Mouse (Mus musculus): ENCODE data around the gene Hoxc12. TPM values are rescaled to one million over a fixed set of nuclear protein-coding genes. Genes with fewer than 3 reads are reported as not detected.

The Hoxc12 gene
- polyA plus RNA-seq, 1 experiment from 2014 or later, result 3.9 TPM

DNA sequence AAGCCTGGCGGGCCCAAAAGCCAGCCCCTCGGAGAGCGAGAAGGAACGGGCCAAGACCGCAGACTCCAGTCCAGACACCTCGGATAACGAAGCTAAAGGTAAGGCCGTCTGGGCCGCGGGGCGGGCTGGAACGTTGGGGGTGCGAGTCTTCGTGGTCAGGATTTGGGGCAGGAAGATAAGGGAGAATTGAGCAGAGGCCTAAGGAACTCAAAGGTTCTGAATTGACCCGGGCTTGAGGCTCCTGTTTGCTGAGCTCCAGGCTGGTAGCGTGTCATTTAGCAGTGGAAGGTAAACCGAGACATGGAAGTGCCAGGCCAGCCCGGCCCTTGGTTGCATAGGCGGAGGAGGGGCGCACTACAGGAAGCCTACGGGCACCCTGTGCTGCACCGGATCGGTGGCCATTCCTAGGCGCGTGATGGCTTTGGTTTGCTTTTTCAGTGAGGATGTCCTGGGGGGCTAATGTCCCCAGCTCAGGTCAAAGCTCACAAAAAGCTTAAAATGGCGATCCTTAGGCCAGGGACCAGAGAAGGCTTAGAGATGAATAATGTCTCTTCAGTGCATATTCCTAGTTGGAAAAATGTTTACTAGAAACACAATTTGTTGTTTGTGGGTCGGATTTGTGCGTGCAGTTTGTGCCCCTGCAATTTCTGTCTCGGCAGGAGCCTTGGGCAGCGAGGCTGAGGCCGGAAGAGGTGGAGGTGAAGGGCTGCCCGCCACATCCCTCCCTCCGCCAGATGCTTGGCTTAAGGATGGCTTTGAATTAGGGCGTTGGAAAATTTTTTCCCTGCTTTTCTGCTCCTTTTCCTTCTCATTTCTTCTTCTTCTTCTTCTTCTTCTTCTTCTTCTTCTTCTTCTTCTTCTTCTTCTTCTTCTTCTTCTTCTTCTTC, 31.2 kb downstream of the Hoxc12 start:
- peaks cover 20% of the 10 kb centered on the region for H3K4me1 ChIP-seq
- 0 out of 2 replicates have a peak overlapping the region, but pooled peaks have one; percentile 51 for H3K27ac ChIP-seq
- no peak overlapping the region for H3K9ac ChIP-seq
- H3K4me3 ChIP-seq, result peak overlapping the region; percentile 37
- peak overlapping the region; percentile 48 for H3K4me2 ChIP-seq
- H3K27me3 ChIP-seq, result peaks cover 94% of the 10 kb centered on the region
- 7% methylated on average over 34 of the region's 34 CpGs for WGBS
- H3K9me3 ChIP-seq, result no peaks in the 10 kb centered on the region
- no peaks in the 10 kb centered on the region for H3K36me3 ChIP-seq
- no peak for ATAC-seq (ENCODE audit: insufficient number of reproducible peaks, low FRiP score, low TSS enrichment, low read depth)

GRCm38 (mm10) chr15:102969296-102969695, 32.7 kb downstream of the Hoxc12 start:
- no peak overlapping the region for H3K4me2 ChIP-seq
- H3K9ac ChIP-seq, result no peak overlapping the region
- H3K27me3 ChIP-seq, result peaks cover 96% of the 10 kb centered on the region
- H3K36me3 ChIP-seq, result no peaks in the 10 kb centered on the region
- ATAC-seq (ENCODE audit: insufficient number of reproducible peaks, low FRiP score, low TSS enrichment, low read depth), result no peak
- 26% methylated on average over 1 of the region's 1 CpGs for WGBS
- no peak overlapping the region for H3K27ac ChIP-seq
- H3K4me3 ChIP-seq, result no peak overlapping the region
- peaks cover 19% of the 10 kb centered on the region for H3K4me1 ChIP-seq
- H3K9me3 ChIP-seq, result no peaks in the 10 kb centered on the region

GRCm38 (mm10) chr15:102970740-102971139, 34.2 kb downstream of the Hoxc12 start:
- H3K27ac ChIP-seq, result no peak overlapping the region
- no peaks in the 10 kb centered on the region for H3K9me3 ChIP-seq
- ATAC-seq (ENCODE audit: insufficient number of reproducible peaks, low FRiP score, low TSS enrichment, low read depth), result no peak
- WGBS, result 4% methylated on average over 12 of the region's 12 CpGs
- H3K36me3 ChIP-seq, result no peaks in the 10 kb centered on the region
- peaks cover 93% of the 10 kb centered on the region for H3K27me3 ChIP-seq
- H3K9ac ChIP-seq, result no peak overlapping the region
- no peak overlapping the region for H3K4me2 ChIP-seq
- H3K4me1 ChIP-seq, result peaks cover 20% of the 10 kb centered on the region
- no peak overlapping the region for H3K4me3 ChIP-seq

GRCm38 (mm10) chr15:102972254-102972653, 35.7 kb downstream of the Hoxc12 start:
- ATAC-seq (ENCODE audit: insufficient number of reproducible peaks, low FRiP score, low TSS enrichment, low read depth), result no peak
- H3K4me2 ChIP-seq, result peak overlapping the region; percentile 29; the same call in 1 of the 2 replicates
- H3K4me1 ChIP-seq, result peaks cover 19% of the 10 kb centered on the region
- H3K27ac ChIP-seq, result no peak overlapping the region; the same call in 1 of the 2 replicates
- no peak overlapping the region for H3K9ac ChIP-seq
- H3K4me3 ChIP-seq, result peak overlapping the region; percentile 17
- peaks cover 93% of the 10 kb centered on the region for H3K27me3 ChIP-seq
- WGBS, result 6% methylated on average over 21 of the region's 21 CpGs
- H3K36me3 ChIP-seq, result no peaks in the 10 kb centered on the region
- no peaks in the 10 kb centered on the region for H3K9me3 ChIP-seq

DNA sequence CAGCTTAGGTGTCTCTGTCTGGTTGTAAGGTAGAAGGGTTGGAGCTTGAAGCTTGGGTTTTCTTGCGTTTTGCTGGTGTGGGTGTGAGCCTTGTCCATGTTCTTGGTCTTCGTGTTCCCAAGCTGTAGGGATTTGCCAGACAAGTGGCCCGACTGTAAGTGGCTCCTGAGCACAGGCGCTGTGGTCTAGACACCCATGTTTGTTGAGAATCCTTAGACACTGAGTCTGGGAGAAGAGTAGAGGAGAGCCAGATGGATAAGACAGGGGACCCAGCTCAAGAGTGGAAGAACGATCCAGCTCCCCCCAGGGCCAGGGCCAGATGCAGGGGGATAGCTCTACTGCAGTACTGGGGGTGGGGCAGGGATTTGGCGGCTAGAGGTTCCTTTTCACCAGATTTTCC, 36.2 kb downstream of the Hoxc12 start:
- ATAC-seq (ENCODE audit: insufficient number of reproducible peaks, low FRiP score, low TSS enrichment, low read depth), result no peak
- Histone ChIP-seq H3K4me3 (peak overlapping the region; percentile 17; the same call in 1 of the 2 replicates), H3K9me3 (no peaks in the 10 kb centered on the region), H3K36me3 (no peaks in the 10 kb centered on the region), H3K4me2 (peak overlapping the region; percentile 29; the same call in 1 of the 2 replicates), H3K27me3 (peaks cover 93% of the 10 kb centered on the region), H3K9ac (no peak overlapping the region), H3K27ac (no peak overlapping the region), H3K4me1 (peaks cover 22% of the 10 kb centered on the region)
- 11% methylated on average over 6 of the region's 6 CpGs for WGBS

GRCm38 (mm10) chr15:102975034-102975433, 38.5 kb downstream of the Hoxc12 start:
- Histone ChIP-seq H3K27me3 (peaks cover 97% of the 10 kb centered on the region), H3K9ac (no peak overlapping the region), H3K4me1 (peaks cover 22% of the 10 kb centered on the region), H3K4me3 (no peak overlapping the region), H3K27ac (no peak overlapping the region), H3K4me2 (peak overlapping the region; percentile 39; the same call in 1 of the 2 replicates), H3K9me3 (no peaks in the 10 kb centered on the region), H3K36me3 (no peaks in the 10 kb centered on the region)
- ATAC-seq (ENCODE audit: insufficient number of reproducible peaks, low FRiP score, low TSS enrichment, low read depth), result no peak
- WGBS, result 13% methylated on average over 7 of the region's 7 CpGs

- ATAC-seq (ENCODE audit: insufficient number of reproducible peaks, low FRiP score, low TSS enrichment, low read depth), result no peak
- 4% methylated on average over 21 of the region's 21 CpGs for WGBS
- no peaks in the 10 kb centered on the region for H3K36me3 ChIP-seq
- peaks cover 25% of the 10 kb centered on the region for H3K4me1 ChIP-seq
- peak overlapping the region; percentile 39 for H3K4me2 ChIP-seq
- H3K4me3 ChIP-seq, result peak overlapping the region; percentile 28
- H3K9ac ChIP-seq, result no peak overlapping the region
- H3K27me3 ChIP-seq, result peaks cover 97% of the 10 kb centered on the region
- no peaks in the 10 kb centered on the region for H3K9me3 ChIP-seq
- H3K27ac ChIP-seq, result no peak overlapping the region
Measured at GRCm38 (mm10) chr15:102975688-102976111, 39.1 kb downstream of the Hoxc12 start.

DNA sequence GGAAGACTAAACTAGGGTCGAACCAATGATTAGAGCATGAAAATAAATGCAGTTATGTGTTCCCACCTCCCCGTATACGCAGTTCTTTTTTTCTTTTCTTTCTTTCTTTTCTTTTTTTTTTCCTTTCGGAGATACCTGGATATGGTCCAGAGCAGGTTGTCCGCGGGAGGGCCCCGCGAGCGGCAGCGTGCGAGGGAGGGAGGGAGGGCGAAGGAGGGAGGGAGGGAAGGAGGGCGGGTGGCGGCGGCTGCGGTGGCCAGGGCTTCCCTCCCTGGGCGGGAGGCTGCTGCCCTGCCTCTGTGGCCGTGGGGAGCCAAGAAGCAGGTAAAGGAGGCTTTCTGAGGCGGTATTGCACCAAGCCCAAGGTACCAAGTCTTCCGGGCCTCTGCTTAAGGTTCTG, 39.6 kb downstream of the Hoxc12 start, which contains the start of gene Hoxc9:
Gene Hoxc9 (plus strand): TSS at position 269 of the 400 bp plus-strand sequence.
- no peak within 1 kb of the TSS for H3K9ac ChIP-seq
- H3K27ac ChIP-seq, result peak within 1 kb of the TSS; percentile 29; the same call in 1 of the 2 replicates
- H3K27me3 ChIP-seq, result peaks cover 97% of the 10 kb centered on the region
- peaks cover 29% of the 10 kb centered on the region for H3K4me1 ChIP-seq
- WGBS, result 5% methylated on average over 20 of the region's 20 CpGs
- H3K4me2 ChIP-seq, result peak within 1 kb of the TSS; percentile 39
- H3K9me3 ChIP-seq, result no peaks in the 10 kb centered on the region
- ATAC-seq (ENCODE audit: insufficient number of reproducible peaks, low FRiP score, low TSS enrichment, low read depth), result no peak
- no peaks in the 10 kb centered on the region for H3K36me3 ChIP-seq
- H3K4me3 ChIP-seq, result peak within 1 kb of the TSS; percentile 28

- peak overlapping the region; percentile 39 for H3K4me2 ChIP-seq
- no peaks in the 10 kb centered on the region for H3K9me3 ChIP-seq
- no peak overlapping the region for H3K9ac ChIP-seq
- 4% methylated on average over 37 of the region's 37 CpGs for WGBS
- no peak for ATAC-seq (ENCODE audit: insufficient number of reproducible peaks, low FRiP score, low TSS enrichment, low read depth)
- peaks cover 35% of the 10 kb centered on the region for H3K4me1 ChIP-seq
- H3K27me3 ChIP-seq, result peaks cover 97% of the 10 kb centered on the region
- peak overlapping the region; percentile 28 for H3K4me3 ChIP-seq
- no peaks in the 10 kb centered on the region for H3K36me3 ChIP-seq
- H3K27ac ChIP-seq, result peak overlapping the region; percentile 29; the same call in 1 of the 2 replicates
Measured at GRCm38 (mm10) chr15:102976631-102977422, 40.3 kb downstream of the Hoxc12 start.

- Histone ChIP-seq H3K27me3 (peaks cover 97% of the 10 kb centered on the region), H3K9me3 (no peaks in the 10 kb centered on the region), H3K27ac (peak overlapping the region; percentile 29; the same call in 1 of the 2 replicates), H3K36me3 (no peaks in the 10 kb centered on the region), H3K9ac (peak overlapping the region; percentile 14; the same call in 1 of the 2 replicates), H3K4me1 (peaks cover 42% of the 10 kb centered on the region), H3K4me2 (peak overlapping the region; percentile 39), H3K4me3 (peak overlapping the region; percentile 28)
- 8% methylated on average over 15 of the region's 16 CpGs for WGBS
- ATAC-seq (ENCODE audit: insufficient number of reproducible peaks, low FRiP score, low TSS enrichment, low read depth), result no peak
Measured at GRCm38 (mm10) chr15:102977423-102977974, 40.9 kb downstream of the Hoxc12 start.

Data from limb, embryonic 15.5 days (tissue).